Mouse (Mus musculus): Measurements from ENCODE around the gene Ccdc97. TPM values are rescaled to one million over a fixed set of nuclear protein-coding genes. Genes with fewer than 3 reads are reported as not detected.

The Ccdc97 gene
- total RNA-seq (2021): 10 to 100 TPM; 49.4 to 51.5 TPM
- long read RNA-seq, experiment 1, transcript Ccdc97-201 (5 exons, 3,032 nt): major isoform, 15 of 21 reads
- long read RNA-seq, experiment 1, partial matches to known transcripts: 0 of 21 reads
- long read RNA-seq, experiment 1, other reads (novel, unspliced or antisense): 6 of 21 reads
- long read RNA-seq, experiment 2, transcript Ccdc97-201 (5 exons, 3,032 nt): major isoform, 5 of 17 reads
- long read RNA-seq, experiment 2, partial matches to known transcripts: 0 of 17 reads
- long read RNA-seq, experiment 2, other reads (novel, unspliced or antisense): 10 of 17 reads

DNA sequence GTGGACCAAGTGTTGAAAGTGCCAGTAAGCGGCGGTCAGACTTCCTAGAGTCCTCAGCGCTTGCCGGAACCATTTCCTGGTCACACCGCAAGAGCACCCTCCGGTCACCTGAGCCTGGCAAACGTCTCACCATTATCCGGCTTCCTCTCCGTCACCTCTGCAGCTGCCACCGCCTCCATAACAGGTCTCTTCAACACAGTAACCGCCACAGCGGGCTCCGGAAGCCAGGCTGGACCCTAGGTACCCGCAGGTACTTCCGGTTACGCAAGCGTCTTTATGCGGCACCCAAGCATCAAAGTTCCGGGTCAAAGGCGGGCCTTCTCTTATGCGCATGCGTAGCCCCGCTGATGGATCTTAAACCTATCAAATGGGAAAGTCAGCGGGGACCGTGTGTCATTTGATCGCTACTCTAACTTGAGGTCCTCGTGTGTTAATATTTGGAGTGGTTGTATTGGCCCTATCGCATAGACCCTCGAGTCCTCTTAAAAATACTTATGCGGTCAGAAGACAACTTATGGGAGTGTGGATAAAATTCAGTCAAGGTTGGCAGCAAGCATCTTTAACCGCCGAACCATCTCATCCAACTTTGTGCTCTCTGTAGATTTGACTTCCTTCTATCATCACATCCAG is at the start of gene Ccdc97:
Gene Ccdc97 (minus strand): TSS at position 301 of the 630 bp plus-strand sequence.
- DNase-seq (ENCODE audit: low spot score in 2 of 2): peak; percentile 56 to 83

DNA sequence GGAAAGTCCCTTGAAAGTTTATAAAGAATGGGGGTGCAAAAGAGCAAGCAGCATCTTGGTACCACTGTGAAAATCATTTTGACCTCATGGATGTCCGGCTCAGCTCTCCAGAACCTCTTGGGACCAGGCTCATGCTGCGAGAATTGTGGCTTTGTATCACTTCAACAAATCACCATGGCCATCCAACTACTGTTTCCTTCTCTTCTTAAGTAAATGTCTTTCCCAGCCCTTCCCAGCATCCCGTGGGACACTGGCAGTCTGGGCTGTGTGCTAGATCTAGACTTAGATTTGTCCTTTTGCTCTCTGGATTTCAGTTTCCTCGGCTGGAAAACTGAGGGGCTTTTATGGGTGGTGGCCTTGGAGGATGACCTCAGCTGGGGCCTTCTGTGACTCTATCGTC is 49.3 kb upstream of the Ccdc97 start:
- DNase-seq (ENCODE audit: low spot score in 2 of 2): no peak

DNA sequence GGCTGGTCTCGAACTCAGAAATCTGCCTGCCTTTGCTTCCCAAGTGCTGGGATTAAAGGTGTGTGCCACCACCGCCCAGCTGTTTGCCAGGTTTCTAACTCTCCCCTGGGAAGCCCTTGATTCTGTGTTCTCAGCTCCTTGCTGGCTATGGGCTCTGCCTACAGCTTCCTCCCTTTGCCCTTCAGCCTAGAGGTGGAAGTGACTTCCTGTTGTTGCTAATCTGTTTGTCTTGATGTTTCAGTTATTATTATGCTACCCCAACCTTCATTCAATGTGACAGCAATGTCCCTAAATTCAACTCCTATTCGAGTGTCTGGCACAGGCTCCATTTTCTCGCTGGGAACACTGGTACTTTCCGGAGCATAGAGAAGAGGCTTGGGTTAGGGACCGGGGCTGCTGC is 47.2 kb upstream of the Ccdc97 start:
- no peak for DNase-seq (ENCODE audit: low spot score in 2 of 2)

DNA sequence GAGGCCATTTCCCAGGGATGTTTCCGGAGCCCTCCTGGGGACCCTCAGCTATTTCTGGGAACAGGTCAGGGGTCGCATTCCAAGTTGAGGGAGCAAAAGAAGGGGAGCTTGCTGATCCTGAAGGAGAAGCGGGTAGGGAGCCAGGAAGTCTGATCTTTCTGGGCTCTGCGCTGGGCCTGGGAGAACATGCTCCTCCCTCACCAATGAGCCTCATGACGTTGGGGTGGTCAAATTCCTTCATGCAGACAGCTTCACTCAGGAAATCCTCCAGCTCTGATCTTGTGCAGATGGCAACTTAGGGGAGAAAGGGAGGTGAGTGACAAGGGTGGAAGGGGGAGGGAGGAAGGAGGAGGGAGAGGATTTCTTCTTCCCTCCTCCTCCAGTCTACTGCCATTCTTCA is 45.3 kb upstream of the Ccdc97 start:
- no peak for DNase-seq (ENCODE audit: low spot score in 2 of 2)

DNA sequence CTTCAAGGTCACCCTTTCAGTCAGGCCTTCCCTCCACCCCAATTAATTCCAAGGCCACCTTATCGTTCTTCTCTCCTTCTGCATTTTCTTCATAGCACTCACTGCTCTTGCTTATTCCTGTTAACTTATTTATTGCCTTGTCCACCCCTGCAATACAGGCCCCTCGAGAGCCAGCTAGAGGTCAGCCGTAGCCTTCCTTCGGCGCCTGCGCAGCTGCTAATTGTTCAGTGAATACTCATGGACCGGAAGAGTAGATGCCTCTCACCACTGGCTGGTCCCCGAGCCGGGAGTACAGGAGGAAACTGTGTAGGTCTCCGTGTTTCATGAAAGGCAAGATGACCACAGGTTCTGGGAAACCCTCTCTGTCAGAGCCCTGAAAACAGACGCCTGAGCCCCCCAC is 44.8 kb upstream of the Ccdc97 start:
- DNase-seq (ENCODE audit: low spot score in 2 of 2): no peak

DNA sequence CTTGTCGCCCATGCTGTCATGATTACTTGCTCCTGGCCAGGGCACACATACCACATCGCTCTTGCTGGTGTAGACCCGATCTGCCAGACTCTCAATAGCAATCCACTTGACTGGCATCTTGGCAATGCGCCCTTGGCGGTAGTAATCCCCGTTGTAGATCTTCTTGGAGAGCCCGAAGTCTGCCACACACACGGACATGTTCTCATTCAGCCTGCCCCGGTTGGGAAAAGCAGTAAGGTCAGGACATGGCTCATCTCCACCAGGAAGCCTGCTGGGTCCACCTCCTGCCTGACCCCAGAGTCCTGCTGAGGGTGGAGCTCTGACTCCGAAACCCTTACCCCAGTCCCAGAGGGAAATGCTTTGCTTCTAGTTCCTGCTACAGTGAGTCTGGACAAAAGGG is 42.5 kb upstream of the Ccdc97 start:
- no peak for DNase-seq (ENCODE audit: low spot score in 2 of 2)

DNA sequence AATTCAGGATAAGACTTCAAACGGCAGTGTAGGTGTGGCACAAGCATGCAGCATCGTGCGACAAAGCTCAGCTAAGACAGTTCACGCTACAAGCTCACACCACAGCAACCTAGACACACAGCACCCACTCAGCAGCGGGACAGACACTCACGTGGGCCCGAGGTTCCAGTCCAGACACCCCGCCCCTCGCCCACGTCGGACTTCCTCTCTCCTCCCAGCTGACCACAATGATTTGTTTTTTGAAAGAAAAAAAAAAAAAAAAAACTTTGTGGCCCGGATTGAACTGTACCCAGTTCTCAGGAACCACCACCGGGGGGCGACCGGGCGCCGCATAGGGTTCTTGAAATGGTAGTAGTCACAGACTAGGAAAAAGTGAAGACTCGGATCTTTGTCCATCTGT is 37.1 kb upstream of the Ccdc97 start:
- peak; percentile 74 to 93 for DNase-seq (ENCODE audit: low spot score in 2 of 2)

DNA sequence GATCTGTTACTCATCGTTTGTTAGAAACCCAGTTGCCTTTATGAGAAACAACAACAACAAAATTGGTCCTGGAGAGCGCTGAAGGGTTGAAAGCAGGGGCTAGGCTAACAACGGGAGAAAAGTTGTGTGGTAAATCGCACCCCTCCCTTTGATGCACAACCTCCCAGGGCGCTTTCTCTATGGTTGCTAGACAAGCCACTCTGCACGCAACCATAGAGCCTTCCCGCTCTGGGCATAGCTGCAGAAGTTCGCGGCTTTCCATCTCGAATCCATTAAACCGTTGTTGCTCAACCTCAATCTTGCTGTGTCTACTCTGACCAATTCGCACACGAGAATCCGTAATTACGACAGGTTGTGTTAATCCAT is 36.6 kb upstream of the Ccdc97 start:
- peak in 1 of 2 experiments; percentile 56 for DNase-seq (ENCODE audit: low spot score in 2 of 2)

DNA sequence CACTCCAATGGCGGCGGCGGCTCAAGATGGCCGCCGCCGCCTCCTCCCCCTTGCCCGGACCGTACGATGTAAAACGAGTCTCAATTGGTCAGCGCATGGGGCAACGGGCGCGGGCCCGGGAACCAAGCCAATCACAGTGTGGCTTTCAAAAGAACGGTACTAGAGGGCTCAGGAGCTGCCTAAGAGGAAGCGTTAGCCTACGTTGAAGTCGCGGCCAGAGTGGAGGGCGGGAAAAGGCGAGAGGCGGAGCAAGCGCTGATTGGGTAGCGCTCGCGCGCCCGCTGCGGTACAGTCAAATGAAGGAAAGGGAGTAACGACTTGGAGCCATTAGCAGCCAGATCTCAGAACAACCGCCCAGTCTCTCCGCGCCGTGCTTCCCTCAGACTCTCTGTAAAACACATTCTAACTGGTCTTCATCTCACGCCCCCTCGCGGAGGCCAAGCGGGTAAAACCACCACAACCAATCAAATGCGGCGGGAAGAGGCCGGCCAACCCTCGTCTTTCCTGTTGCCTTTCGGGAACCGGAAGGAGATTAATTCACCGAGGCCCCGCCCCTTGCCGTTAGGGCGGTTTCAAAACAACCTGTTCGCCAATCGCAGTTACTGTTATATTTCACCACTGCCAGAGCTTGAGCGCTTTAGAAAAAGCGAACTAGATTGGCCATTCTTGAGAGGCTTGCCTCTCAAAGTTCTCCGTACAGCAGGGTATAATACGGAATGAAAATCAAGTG is 36.0 kb upstream of the Ccdc97 start, which contains the start of gene Hnrnpul1:
Gene Hnrnpul1 (minus strand): TSS at position 20 of the 730 bp plus-strand sequence.
- peak; percentile 96 to 98 for DNase-seq (ENCODE audit: low spot score in 2 of 2)

DNA sequence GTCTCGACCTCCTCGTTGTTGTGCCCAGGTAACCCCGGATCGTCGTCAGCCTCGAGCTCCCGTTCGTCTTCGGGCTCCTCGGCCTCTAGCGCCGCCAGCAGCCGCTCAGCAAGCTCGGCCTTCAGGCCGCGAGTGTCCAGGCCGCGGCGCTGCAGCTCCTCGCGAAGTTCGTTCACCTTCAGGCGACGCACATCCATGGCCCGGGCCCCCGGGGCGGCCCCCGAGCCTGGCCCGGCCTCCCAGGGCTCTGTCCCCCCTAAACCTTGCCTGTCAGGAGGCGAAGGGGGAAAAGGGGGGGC is 35.5 kb upstream of the Ccdc97 start:
- no peak for DNase-seq (ENCODE audit: low spot score in 2 of 2)

DNA sequence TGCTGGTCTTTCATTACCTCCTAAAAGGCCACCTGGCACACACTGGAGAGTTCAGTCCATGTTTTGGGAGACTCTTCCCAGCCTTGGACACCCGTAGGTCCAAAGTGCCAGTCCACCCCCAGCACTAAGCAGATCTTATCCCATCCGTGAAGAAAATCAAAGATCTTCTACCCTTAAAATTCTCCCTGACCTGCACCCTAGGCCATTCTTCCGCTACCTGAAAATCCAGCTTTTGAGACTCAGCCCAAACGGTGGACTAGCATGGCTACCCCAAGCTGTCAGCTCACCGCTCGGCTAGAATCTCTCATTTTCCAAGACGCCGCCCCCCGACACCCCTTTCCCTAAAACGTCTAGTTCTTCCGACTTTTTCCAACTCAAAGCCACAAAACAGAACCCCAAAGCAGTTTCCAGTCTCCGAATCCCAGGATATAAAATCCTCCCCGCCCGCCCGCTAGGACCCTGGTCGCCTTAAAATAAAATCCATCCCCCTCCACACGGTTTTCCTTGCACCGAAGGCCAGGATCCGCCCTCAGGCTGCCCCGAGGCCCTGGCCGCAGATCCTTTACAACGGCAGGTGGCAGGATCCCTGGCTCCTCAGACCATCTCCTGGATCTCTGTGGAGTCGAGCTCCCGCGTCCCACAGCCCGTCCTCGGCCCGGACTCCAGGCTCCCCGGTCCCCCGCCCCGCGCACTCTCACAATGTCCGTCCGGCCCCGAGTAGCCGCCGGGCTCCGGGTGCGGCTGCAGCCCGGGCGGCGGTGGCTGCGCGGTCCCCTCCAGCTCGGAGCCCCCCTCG is 35.0 kb upstream of the Ccdc97 start:
- DNase-seq (ENCODE audit: low spot score in 2 of 2): peak in 1 of 2 experiments; percentile 42

DNA sequence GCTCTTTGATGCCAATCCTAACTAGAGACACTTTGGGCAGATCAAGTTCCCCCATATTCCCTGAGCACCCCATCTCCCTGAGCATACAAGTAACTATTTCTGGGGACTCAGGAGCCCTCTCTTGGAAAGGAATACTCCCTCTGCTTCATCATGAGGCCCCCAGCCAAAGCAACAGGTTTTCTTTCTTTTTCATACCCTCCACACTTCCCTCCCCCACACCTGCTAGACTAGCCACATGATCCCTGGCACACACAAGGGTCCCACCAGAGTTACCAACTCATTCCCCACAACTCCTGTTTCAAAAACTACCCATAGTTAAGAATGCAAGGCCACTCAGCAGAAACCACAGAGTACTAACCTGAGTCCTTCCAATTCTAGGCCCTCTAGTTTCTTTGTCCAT is 34.2 kb upstream of the Ccdc97 start:
- DNase-seq (ENCODE audit: low spot score in 2 of 2): no peak

DNA sequence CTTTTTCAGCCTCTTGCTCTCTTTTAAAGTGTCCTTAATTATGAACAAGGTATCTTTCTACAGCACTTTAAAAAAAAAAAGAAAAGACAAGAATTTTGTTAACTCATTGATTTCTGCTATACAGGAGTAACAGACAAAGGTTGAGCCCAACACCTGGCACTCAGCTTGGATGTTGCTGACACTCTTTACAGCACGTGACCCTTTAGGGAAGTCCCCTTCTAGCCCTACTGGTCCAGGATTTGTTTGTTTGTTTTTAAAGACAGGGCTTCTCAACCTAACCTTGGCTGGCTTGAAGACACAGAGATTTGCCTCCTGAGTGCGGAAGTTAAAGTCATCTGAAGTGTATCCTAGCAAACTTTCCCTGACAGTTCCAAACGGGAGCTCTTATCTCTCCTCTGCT is 28.0 kb upstream of the Ccdc97 start:
- no peak for DNase-seq (ENCODE audit: low spot score in 2 of 2)

DNA sequence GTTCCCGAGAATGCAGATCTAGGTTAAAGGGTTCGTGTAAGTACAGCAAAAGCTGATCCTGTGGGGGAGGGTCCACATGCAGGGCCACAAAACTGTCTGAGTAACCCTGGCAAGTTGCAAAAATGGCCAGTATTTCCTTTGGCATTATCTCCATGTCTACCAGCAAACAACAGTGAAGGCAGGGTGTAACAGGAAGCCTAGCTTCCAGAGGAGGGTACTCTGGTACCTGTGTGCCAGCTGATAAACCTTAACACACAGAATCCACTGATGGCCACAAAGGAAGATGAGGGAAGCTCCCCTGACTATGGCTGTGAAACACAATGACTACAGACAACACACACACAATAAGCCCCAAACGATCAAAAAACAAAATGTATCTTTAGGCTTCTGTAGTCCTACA is 19.4 kb upstream of the Ccdc97 start:
- DNase-seq (ENCODE audit: low spot score in 2 of 2): no peak

DNA sequence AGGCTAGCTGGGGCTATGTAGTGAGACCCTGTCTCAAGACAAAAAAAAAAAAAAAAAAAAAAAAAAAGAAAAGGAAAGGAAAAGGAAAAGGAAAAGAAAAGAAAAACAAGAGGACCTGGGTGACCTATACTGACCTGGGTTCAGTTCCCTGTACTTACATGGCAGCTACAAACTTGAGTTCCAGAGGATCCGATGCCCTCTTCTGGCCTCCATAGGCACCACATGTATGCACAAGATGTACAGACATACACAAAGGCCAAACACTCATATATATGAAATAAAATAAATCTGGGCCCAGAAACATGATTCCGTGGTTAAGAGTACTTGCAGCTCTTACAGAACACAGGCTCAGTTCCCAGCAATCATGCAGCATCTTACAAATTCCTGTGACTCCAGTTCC is 18.0 kb upstream of the Ccdc97 start:
- no peak for DNase-seq (ENCODE audit: low spot score in 2 of 2)

DNA sequence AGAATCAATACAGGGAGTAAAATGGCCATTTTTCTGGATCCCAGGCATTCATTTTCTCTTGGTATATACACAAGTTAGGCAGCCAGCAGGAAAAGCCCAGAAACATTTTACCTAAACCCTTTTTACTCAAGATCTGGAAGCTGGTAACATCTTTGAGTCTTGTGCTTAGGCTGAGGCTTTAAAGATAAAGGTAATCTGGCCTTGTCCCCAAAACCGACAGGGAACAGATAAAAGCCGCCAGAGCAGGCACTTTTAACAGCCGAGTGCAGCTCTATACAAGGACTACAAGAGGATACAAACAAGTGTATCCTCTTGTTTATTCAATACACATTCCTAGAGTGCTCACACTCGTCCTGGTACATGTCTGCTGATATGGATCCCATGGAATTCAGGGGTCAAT is 16.1 kb upstream of the Ccdc97 start:
- DNase-seq (ENCODE audit: low spot score in 2 of 2): no peak

DNA sequence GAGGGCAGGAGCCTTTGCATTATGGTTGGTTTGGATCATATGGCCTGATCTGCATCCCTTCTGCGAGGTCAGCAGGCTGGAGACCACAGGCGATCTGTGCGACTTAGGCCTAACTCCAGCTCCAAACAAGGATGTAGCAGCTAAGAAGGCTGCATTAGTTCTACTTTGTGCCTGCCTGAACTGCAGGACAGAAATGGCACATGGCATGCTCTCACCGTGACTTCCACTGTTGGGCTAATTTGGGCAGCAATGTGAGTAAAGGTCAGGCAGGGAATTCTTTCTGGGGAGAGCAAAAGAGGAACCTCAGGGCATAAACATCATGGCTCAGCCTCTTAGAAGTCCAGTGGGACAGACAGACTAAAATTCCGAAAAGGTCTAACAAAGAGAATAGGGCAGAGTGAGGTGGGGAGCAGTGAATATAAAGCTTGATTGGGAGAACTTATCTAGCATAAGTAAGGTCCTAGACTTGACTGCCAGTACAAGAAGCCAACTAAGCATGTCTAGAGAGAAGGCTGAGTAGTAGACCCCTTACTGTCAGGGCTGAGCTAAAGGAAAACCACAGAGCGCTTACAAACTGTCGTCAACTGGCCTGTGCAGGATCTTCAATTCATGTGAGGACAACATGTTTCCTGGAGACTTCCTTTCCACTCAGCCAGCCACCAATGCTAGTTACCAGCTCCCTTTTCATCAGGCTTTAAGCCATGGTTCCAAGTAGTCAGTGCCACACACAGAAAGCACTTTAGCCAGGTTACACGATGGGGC is 12.6 kb upstream of the Ccdc97 start:
- DNase-seq (ENCODE audit: low spot score in 2 of 2): no peak

DNA sequence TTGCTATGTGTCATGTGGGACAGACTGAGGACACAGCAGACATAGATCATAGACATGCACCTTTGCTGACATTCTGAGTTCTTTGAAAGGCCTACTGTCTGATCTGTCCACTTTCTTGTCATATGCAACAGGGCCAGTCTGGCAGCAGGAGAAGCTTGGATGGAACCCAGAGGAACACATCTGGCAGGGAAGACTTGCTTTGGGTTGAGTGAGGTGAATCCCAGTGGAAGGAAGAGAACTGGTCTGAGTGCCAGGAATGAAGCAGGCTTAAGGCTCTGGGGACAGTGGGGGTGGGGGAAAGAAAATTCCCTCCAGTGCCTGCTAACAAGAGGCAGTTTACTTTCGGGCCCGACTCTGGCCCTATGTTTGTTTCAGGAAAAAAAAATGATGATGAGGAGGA is 11.0 kb upstream of the Ccdc97 start:
- DNase-seq (ENCODE audit: low spot score in 2 of 2): no peak

DNA sequence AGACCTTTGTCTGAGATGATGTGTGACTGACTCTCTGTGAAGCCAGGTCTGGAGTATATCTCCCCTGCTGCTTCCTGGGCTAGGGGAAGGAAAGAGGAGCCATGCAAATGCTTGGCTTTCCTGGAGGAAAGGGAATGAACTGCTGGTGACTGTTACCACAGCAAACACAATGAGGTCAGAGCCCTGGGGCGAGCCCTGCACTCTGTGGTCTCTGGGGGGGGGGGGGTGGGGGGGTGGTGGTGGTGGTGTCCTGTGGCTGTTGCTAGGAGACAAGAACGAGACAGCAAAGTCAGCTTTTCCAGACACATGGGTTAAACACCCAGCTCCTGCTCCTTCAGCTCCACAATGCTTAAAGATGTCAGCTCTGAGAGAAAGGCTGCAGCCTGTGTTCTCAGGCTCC is 10.5 kb upstream of the Ccdc97 start:
- no peak for DNase-seq (ENCODE audit: low spot score in 2 of 2)

DNA sequence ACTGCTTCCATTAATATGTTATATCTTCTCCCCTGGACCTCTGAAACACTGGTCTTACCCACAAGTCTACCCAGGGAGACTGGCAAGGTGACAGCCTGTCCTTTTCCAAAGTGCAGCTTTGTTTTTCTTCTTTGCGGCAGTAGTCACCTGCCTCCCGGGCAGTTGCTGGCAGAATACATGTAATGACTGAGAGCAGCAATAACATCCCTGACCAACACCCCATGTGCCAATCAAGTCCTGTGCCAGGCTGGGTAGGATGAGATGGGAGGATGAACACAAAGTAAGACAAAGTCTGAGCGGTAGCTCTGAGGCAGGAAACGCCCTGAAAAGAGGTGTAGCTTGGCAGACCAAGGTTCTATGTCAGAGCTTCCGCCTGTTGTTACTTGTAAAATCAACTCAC is 8.9 kb upstream of the Ccdc97 start:
- DNase-seq (ENCODE audit: low spot score in 2 of 2): no peak

DNA sequence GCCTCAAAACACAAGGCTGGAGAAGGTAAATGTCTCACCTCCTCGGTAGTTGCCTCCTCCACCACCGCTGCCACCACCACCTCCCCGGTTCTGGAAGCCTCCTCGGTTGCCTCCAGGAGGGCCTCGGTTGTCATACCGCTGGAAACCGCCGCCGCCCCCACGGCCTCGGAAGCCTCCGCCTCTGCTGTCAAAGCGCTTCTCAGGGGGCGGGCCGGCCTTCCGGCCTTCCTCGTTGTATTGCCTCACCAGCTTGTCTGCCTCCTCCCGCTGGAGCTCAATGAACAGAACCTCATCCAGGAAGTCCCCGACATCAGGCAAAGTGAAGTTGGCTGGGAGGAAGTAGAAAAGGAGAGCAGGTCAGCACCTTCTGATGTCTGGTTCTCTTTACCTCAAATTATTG is 7.0 kb upstream of the Ccdc97 start:
- DNase-seq (ENCODE audit: low spot score in 2 of 2): no peak

All from adrenal gland, postnatal 4 days (tissue).